Mouse (Mus musculus): ENCODE measurements around the gene Tmbim7. TPM values are rescaled to one million over a fixed set of nuclear protein-coding genes. Genes with fewer than 3 reads are reported as not detected.

The Tmbim7 gene
- total and polyA plus RNA-seq, 3 experiments: 0.14 TPM; not detected in 2

GRCm38 (mm10) chr5:3723415-3723814 is 72.4 kb downstream of the Tmbim7 start:
- Histone ChIP-seq H3K9ac (ENCODE audit: low read depth, low read length) (no peak overlapping the region), H3K4me1 (ENCODE audit: control insufficient read depth, insufficient read depth, low read length) (no peaks in the 10 kb centered on the region; the same call in 1 of the 2 replicates), H3K27ac (no peak overlapping the region), H3K4me3 (no peak overlapping the region), H3K36me3 (ENCODE audit: control insufficient read depth, insufficient read depth, low read length) (peaks cover 3% of the 10 kb centered on the region; the same call in 1 of the 2 replicates), H3K27me3 (ENCODE audit: control insufficient read depth, insufficient read depth, low read length) (no peaks in the 10 kb centered on the region), H3K79me2 (replicated peaks; ENCODE audit: control insufficient read depth, insufficient read depth, low read length) (no peaks in the 10 kb centered on the region; the same call in 1 of the 2 replicates)
- 95% methylated on average over 2 of the region's 2 CpGs for WGBS
- no peak for TF ChIP-seq EP300 (IDR thresholded peaks at IDR 0.05; ENCODE audit: insufficient read depth, low read depth, low read length)
- no peak for TF ChIP-seq POLR2A (IDR thresholded peaks at IDR 0.05; ENCODE audit: insufficient read depth, low read depth, low read length)
- TF ChIP-seq CTCF (IDR thresholded peaks at IDR 0.05): no peak
- intact Hi-C loops (cut with DNase I): loop anchor here (5.0 kb wide), 1 partner anchor 89 kb away; no protein-coding TSS in a partner anchor
- DNase-seq: no peak

GRCm38 (mm10) chr5:3725491-3725890 is 74.5 kb downstream of the Tmbim7 start:
- Histone ChIP-seq H3K4me3 (no peak overlapping the region), H3K79me2 (replicated peaks; ENCODE audit: control insufficient read depth, insufficient read depth, low read length) (no peaks in the 10 kb centered on the region), H3K27me3 (ENCODE audit: control insufficient read depth, insufficient read depth, low read length) (no peaks in the 10 kb centered on the region), H3K36me3 (ENCODE audit: control insufficient read depth, insufficient read depth, low read length) (peaks cover 3% of the 10 kb centered on the region; the same call in 1 of the 2 replicates), H3K9ac (ENCODE audit: low read depth, low read length) (no peak overlapping the region), H3K27ac (no peak overlapping the region), H3K4me1 (ENCODE audit: control insufficient read depth, insufficient read depth, low read length) (no peaks in the 10 kb centered on the region; the same call in 1 of the 2 replicates)
- TF ChIP-seq POLR2A (IDR thresholded peaks at IDR 0.05; ENCODE audit: insufficient read depth, low read depth, low read length): no peak
- TF ChIP-seq EP300 (IDR thresholded peaks at IDR 0.05; ENCODE audit: insufficient read depth, low read depth, low read length): no peak
- TF ChIP-seq CTCF (IDR thresholded peaks at IDR 0.05): no peak
- no peak for DNase-seq
- intact Hi-C loops (cut with DNase I): no loop called here
- 77% methylated on average over 1 of the region's 1 CpGs for WGBS

GRCm38 (mm10) chr5:3728820-3729219 is 77.8 kb downstream of the Tmbim7 start:
- WGBS: 70% methylated on average over 5 of the region's 5 CpGs
- DNase-seq: no peak
- no peak overlapping the region for H3K9ac ChIP-seq (ENCODE audit: low read depth, low read length)
- H3K27me3 ChIP-seq (ENCODE audit: control insufficient read depth, insufficient read depth, low read length): no peaks in the 10 kb centered on the region
- no peaks in the 10 kb centered on the region for H3K79me2 ChIP-seq (replicated peaks; ENCODE audit: control insufficient read depth, insufficient read depth, low read length)
- H3K36me3 ChIP-seq (ENCODE audit: control insufficient read depth, insufficient read depth, low read length): no peaks in the 10 kb centered on the region
- TF ChIP-seq EP300 (IDR thresholded peaks at IDR 0.05; ENCODE audit: insufficient read depth, low read depth, low read length) (no peak), CTCF (IDR thresholded peaks at IDR 0.05) (no peak), POLR2A (IDR thresholded peaks at IDR 0.05; ENCODE audit: insufficient read depth, low read depth, low read length) (no peak)
- H3K27ac ChIP-seq: no peak overlapping the region
- no peaks in the 10 kb centered on the region for H3K4me1 ChIP-seq (ENCODE audit: control insufficient read depth, insufficient read depth, low read length)
- H3K4me3 ChIP-seq: no peak overlapping the region
- intact Hi-C loops (cut with DNase I): no loop called here

Small RNA genes within 50 kb of the gene (microRNA-seq; reads per million reads assigned to microRNA genes)
- gene Gm22926: 0 reads per million in 2 experiments
- gene Gm26238: 0 reads per million in 2 experiments

Other genes starting within 250 kb of the Tmbim7 start
- gene Fam133b, start 107.3 kb upstream of the Tmbim7 start, total RNA-seq (2021): 10 to 100 TPM; 11.3 to 12.1 TPM
- gene Fam133b, start 107.3 kb upstream of the Tmbim7 start, polyA plus RNA-seq (2012; rRNA removed): 4.1 and 7.2 TPM in 2 replicates
- gene 1700109H08Rik, start 79.6 kb upstream of the Tmbim7 start, total RNA-seq (2021): 1 to 10 TPM; 2.0 to 3.1 TPM
- gene 1700109H08Rik, start 79.6 kb upstream of the Tmbim7 start, polyA plus RNA-seq (2012; rRNA removed): 1.3 and 2.4 TPM in 2 replicates
- gene Pex1, start 55.1 kb upstream of the Tmbim7 start, total RNA-seq (2021): 1 to 10 TPM; 8.8 to 9.3 TPM
- gene Pex1, start 55.1 kb upstream of the Tmbim7 start, polyA plus RNA-seq (2012; rRNA removed): 5.4 and 7.5 TPM in 2 replicates
- 1 to 10 TPM; 3.5 to 5.0 TPM for gene Rbm48, start 54.6 kb upstream of the Tmbim7 start, total RNA-seq (2021)
- gene Rbm48, start 54.6 kb upstream of the Tmbim7 start, polyA plus RNA-seq (2012; rRNA removed): 2.8 and 5.5 TPM in 2 replicates
- gene Gatad1, start 6.0 kb downstream of the Tmbim7 start, total RNA-seq (2021): 10 to 100 TPM; 89.7 to 97.6 TPM
- 58.8 and 117 TPM in 2 replicates for gene Gatad1, start 6.0 kb downstream of the Tmbim7 start, polyA plus RNA-seq (2012; rRNA removed)
- 10 to 100 TPM; 25.2 to 28.0 TPM for gene Ankib1, start 151.7 kb downstream of the Tmbim7 start, total RNA-seq (2021)
- gene Ankib1, start 151.7 kb downstream of the Tmbim7 start, polyA plus RNA-seq (2012; rRNA removed): 3.6 and 7.4 TPM in 2 replicates
- 10 to 100 TPM; 28.4 to 30.9 TPM for gene Krit1, start 152.0 kb downstream of the Tmbim7 start, total RNA-seq (2021)
- 9.0 and 20.4 TPM in 2 replicates for gene Krit1, start 152.0 kb downstream of the Tmbim7 start, polyA plus RNA-seq (2012; rRNA removed)
- under 1 TPM in 1 of 2 experiments, not detected in 1; 0.07 TPM for gene Lrrd1, start 194.0 kb downstream of the Tmbim7 start, total RNA-seq (2021)
- gene Lrrd1, start 194.0 kb downstream of the Tmbim7 start, polyA plus RNA-seq (2012; rRNA removed): 0.06 and 0.09 TPM in 2 replicates
- gene Mterf1a, start 242.8 kb downstream of the Tmbim7 start, total RNA-seq (2021): 1 to 10 TPM; 2.4 to 3.7 TPM
- gene Mterf1a, start 242.8 kb downstream of the Tmbim7 start, polyA plus RNA-seq (2012; rRNA removed): 0.70 and 1.5 TPM in 2 replicates